Mouse (Mus musculus): ENCODE data around the gene Cd5. TPM values are rescaled to one million over a fixed set of nuclear protein-coding genes. Genes with fewer than 3 reads are reported as not detected.

The Cd5 gene
- total RNA-seq, 2 experiments from 2014 or later: 0.20 TPM; not detected in 1

DNA sequence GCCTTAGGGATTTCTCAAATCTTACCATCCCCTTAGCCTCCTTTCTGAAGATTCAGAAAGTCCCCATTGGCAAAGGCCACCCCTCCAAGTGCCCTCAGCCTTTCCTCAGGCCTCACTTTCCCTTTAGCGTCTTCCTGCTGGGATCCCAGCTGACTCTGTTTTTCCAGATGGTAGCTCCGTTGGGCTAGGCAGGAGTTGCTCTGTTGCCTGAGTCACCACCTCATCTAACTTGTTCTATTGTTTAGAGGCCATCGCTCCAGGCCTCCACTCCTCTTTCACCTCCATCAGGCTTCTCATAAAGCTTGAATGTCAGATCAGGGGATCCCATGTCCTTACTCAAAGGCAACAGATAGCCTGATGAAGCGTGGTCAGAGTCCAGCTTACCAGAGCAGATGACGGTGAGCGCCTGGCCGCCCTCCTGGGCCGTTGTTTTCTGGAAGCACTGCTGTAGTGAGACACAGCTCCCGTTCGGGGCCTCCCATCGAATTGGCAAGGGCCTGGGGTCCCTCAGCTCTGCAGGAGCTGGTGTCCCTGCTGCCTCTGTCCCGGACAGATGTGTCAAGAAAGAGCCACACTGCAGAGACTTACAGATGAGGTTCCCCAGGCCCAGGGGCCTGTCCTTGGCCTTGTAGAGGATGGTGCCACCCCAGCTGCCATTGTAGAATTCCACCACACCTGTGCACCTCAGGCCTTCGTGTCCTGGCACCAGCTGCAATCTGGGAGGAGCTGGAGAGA lies 14.0 kb downstream of the Cd5 start:
- DNase-seq: no peak

DNA sequence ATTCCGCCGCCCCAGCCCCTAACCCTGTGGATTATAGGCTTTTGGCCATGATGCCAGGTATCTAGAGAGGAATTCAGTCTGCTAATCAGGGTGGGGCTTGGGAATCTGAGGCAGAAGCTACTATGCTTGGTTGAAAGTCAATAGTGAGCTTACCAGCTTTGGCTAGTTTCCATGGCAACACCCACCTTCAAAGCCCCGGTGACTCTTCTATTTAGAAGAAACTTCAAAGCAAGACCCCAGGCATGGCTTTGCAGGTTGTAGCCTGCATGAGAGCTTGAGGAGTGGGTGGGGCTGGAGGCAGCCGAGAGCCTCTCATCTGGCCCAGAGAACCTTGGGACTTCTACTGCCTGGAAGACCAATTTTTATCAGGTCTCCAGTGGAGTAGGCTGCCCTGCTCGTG lies 15.2 kb downstream of the Cd5 start:
- DNase-seq: no peak

DNA sequence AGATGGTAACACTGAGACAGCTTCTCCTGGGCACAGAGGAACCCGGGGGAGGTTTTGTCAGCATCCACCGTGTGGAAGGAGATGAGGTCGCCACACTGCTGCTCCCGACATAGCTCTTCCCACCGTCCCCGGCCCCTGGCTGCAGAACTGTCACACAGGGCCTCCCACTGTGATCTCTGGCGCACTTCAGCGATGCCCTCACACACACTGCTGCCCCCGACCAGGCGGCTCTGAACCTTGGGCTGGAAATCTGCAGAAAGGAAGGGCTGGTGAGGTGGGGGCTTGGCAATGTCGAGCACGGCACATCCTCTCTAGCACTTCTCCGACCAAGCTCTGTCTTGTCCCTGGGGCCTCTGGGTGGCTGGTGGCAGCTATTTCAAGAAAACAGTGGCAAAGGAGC lies 15.7 kb downstream of the Cd5 start:
- no peak for DNase-seq

DNA sequence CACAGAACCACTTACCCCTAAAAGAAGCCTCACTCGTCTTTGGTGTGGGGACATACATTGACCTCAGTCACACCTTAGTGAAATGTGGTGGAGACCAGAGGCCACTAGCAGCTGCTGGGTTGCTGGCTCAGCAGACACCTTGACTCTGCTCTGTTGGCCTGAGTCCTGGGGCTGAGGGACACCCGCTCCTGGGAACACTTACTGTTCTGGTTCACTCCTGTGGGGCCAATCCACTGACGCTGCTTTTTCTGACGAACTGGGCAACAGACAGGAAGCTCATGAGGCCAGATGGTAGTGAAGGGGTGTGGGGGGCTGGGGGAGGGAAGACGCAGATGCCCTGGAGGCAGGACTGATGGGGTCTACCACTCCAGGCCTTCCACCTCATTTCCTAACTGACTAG lies 17.7 kb downstream of the Cd5 start:
- DNase-seq: no peak

DNA sequence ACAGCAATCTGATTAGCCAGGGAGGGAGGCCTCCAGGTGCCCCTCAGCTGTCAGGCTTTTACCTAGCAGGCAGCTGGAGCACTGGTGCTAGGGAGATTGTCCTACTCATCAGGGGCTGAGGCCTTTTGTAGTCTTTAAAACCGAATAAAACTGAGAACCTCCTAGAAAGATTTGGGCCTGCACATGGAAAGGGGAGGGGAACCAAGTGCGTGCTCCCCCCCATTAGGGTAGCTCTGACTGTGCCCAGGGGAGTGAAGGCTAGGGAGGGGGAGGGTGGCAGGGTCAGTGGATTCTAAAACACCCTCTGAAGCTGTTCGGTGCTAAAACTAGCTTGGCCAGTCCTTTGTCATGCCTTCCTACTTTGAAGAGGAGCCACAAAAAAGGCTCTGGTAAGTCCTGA lies 18.3 kb downstream of the Cd5 start:
- DNase-seq: no peak

DNA sequence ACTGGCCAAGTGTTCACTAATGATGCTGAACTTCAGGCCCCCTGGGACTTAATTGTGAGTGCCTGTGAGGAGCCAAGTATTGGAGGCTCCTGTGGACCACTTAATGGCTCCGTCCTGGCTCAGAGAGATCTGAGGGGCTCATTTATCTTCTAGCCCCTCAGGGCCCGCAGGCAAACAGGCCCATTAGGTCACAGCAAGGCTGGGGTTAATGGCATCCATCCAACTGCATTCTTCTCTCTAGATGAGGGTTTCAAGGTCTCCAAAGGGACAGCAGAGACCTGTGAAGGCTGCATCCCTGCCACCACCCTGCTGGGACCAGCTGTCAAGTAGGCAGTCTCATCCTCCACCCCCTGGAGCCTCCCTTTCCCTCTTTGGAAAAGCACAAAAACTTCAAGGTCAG lies 19.1 kb downstream of the Cd5 start:
- peak in 1 of 2 experiments; percentile 15 for DNase-seq

DNA sequence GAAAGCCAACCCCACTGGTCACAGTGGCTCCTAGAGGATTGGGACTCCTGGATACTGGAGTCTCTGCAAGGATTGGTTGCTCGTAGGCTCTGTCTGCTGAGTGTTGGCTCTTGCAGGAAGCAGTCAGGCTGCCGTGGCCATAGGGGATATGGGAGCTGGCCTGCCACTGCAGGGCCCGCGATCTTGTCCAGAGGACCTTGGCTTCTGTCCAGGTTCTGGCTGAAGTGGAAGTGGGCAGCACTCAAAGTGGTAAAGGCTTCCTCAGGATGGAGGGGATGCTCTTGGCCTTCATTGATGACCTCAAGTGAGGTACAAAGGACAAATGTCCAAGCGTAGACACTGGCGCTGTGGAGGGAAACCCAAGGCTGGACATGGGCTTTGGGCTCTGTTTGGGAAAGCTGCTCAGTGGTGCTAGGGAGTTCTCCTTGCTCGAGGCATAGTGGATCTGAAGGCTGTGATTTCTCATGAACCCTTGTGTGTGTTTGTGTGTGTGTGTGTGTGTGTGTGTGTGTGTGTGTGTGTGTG lies 20.5 kb downstream of the Cd5 start:
- DNase-seq: peak; percentile 44 to 55

DNA sequence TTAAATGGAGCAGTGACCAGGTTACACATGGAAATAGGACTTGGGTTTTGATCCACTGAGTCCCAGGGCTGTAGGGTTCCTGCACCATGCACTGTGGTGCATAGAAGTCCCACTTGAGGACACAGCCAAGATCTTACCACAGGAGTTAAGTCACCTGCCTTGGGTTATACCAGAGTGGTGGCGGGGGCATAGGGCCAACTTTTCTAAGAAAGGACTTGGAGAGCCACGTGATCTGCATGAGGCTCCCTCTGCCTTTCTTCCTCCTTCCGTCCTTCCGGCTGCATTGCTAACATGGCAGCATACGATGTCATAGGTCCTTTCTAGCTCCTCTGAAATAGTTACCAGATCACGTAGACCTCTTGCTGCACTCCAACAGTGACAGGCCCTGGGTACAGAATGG lies 23.3 kb downstream of the Cd5 start:
- no peak for DNase-seq

DNA sequence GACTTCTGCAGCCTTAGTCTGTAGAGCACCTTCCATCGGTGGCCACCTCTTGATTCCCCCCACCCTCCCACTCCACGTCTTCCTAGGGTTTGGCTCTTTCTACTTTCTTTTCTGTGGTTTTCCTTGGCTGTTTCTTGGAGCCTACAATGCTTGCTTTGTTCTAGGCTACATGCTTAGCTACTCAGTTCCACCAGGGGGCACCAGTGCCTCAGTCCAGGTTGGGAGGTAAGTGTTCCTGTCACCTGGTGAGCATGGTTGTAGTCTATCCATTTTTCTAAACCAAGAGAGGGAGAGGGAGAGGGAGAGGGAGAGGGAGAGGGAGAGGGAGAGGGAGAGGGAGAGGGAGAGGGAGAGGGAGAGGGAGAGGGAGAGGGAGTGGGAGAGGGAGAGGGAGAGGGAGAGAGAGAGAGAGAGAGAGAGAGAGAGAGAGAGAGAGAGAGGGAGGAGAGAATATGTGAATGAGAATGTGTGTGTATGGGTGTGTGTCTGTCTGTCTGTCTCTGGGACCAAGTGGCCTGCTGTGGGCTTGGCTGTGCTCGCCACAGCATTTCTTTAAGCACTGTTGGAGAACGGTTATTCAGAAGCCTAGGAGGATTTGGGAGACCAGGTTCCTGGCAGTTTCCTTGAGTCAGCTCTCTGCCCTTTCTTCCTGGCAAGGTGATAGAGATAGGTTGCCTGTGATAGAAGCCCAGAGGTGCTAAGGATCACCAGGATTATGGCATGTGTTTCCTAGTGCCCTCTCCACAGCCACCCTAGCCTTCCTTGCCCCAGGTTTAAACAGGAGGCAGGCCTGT lies 23.9 kb downstream of the Cd5 start:
- DNase-seq: peak; percentile 72 to 81

DNA sequence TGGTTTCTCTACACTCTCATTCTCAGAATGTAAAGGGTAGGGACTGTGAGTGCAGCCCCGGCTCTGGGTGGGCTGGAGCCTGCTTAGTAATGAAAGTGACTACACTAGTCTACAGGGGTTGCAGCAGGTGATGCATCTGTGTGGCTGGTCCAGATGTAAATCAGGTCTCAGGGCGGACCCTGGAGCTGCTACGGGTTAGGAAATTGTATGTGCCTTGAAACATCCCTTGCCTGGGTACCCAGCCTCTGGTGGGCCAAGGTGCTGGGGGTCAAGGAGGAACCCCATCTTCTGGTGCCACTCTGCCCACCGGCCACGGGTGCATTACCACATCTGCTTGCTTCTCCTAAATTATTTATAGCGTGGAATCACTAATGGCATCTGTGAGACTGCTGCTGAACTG lies 24.6 kb downstream of the Cd5 start:
- DNase-seq: no peak

DNA sequence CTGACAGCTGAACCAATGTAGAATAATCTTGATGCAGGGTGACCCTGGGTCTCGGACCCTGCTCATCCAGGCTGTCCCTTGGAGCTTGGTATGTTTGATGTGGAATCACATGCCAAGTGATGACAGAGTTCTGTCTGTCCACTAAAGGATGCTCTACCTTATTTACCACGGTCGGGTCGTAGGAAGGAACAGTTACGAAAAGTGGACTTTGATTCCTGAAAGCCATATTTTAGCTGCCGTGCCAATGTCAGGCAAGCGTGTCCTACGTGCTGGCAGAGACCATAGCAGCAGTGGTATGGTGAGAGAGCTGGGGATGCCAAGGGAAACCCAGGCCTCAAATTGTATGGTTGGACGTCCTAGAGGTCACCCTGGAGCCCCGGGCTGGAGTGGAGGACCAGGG lies 25.3 kb downstream of the Cd5 start:
- DNase-seq: no peak

DNA sequence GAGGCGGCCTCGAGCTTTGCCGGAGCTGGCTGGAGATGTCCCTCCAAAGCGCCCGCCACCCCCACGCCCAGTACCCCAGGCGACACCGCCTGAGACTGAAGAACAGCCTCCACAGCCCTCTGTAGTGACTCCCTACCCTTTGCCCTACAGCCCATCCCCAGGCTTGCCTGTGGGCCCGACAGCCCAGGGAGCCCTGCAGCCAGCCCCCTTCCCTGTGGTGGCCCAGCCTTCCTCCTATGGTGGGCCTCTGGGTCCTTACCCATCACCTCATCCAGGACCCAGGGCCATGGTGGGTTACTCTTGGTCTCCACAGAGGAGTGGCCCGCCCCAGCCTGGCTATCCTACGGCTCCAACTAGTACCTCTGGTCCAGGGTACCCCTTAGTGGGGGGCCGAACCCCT lies 26.2 kb downstream of the Cd5 start:
- DNase-seq: no peak

DNA sequence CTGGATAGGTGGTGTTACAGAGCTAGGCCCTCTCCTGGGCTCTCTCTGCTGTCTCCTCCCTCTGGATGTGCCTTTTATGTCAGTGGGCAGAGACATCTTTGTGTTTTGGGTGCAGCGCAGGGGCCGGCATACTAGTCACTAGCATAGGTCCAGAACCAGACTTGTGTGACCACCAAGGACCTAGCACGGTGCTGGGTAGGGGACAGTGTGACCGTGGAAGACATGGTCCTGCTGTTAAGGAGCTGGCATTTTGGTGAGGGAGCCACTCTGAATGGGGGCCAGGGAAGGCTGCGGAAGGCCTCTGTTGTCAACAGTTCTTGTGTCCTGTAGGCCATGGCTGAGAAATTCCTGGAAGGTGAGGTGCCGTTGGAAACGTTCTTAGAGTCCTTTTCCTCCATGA lies 26.6 kb downstream of the Cd5 start:
- no peak for DNase-seq

DNA sequence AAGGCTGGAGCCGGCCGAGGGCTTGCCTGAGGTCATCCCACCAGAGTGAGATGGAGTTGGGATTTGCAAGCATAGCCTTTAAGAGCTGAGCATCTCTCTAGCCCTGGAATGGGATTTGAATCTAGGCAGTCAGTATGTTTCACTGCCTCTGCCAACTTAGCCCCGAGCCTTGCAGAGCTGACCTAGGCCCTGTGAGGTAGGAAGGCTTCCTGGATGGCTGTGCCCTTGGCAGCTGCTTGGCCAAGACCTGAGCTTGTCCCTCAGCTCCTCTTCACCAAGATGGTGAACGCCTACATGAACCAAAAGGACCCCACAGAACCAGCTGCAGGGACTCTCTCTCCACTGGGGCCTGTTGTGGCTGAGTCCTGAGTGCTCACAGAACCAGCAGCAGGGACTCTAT lies 28.1 kb downstream of the Cd5 start:
- no peak for DNase-seq

DNA sequence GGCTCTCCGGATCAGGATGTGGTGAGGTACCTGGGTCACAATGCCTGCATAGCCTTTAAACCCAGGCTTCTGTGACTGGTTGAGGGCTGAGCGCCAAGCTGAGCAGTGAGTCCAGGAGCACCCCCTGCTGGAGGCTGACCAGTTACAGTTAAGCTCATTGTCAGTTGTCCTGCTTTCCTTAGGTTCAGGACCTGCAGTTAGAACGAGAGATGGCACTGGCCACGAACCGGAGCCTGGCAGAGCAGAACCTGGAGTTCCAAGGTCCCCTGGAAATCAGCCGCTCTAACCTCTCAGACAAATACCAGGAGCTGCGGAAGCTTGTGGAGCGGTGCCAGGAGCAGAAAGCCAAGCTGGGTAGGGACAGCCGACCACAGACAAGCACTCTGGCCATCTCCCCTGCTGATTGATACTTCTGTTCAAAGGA lies 28.7 kb downstream of the Cd5 start:
- DNase-seq: peak; percentile 67 to 80

DNA sequence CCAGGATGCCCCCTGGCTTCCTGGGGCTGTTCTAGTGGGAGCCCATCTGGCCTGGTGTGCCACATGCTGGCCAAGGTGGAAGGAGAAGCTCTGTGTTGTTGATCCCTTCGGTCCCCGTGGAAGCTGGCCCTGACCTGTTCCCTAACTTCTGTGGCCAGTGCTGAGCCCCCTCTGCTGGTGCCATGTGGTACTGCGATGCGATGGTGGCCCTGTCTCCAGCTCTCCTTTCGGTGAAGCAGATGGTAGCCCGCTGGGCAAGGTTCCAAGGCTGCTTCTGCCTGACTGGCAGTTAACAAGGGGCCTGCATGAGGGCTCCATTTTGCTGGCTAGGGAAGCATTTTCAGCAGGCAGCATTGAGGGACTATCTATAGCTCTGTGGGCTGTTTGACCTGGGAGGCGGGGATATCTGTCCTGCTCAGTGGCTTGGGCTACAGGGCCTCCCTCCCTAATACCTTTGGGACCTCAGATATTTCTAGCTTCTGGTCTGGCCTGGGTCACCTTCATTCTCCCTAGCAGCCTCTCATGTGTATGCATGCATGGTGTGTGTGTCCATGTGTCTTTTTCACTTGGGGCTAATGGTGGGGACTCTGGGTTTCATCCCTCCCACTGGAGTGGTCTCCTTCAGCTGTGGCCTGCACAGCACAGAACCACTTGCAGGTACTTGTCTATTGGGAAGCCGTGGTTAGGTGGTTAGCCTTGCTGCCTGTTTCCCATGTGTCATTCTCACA lies 29.3 kb downstream of the Cd5 start:
- peak; percentile 95 to 96 for DNase-seq

DNA sequence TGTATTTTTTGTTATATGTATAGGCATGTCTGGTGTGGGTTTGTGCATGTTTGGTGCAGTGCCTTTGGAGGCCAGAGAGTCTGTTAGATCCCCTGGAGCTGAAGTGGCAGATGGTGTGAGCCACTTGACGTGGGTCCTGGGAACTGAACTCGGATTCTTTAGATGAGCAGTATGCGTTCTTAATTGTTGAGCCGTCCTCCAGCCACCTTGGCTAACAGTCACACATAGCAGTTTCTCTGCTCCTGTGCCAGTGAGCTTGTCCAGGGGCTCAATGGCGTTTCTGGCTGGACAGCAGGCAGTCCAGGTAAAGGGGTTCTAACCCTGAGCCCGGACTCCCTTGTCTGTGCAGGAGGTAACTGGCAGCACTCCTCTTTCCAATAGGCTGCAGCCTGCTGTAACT lies 29.9 kb downstream of the Cd5 start:
- DNase-seq: no peak

DNA sequence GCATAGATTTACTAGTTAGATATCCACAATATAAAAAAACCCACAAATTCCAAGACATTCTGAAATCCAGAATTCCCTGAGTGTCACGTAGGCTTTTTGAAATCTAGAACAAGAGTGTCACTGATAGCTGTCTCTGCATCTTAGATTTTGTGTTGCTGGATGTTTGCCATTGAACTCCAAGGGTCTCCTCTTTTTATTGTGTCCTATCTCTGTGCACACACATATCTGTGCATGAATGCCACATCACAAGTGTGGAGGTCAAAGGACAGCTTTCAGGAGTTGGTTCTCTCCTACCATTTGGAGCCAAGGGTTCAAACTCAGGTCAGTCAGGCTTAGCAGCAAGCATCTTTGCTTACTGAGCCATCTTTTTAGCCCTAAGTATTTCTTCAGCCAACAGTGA lies 30.9 kb downstream of the Cd5 start:
- DNase-seq: no peak

DNA sequence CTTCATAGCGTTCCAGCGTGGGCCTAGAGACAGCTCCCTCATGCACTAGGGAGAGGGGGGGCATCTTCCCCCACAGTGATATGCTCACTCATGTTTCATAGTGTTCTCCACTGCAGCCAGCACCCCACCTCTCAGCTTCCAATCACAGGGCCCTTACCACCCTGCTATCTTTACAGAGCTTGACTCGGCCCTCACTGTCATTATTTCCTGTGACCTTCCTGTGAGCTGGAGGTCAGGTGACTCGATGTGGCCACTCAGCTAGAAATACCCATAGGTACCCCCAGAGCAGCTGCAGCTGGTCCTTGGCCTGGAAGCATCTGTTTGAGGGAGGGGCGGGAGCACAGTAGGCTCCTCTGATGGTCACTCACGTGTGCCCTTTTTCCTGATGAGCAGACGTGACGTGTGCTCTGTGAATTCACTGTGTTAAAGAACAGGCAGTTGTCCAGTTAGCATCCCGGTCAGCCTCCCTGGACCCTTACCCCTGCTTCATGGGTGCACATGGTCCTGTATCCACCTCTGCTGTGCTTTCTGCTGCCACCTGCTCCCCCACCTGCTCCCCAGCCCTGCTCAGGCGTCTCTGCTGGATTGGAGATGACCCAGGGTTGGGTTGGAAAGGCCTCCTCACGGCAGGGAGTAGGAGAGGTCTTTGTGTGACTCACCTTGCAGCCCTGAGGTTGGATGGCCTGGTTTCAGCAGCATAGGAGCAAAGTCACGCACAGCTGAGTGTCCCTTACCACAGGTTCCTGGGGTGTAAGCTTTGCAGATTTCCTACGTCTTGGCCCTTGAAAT lies 31.5 kb downstream of the Cd5 start:
- DNase-seq: no peak

DNA sequence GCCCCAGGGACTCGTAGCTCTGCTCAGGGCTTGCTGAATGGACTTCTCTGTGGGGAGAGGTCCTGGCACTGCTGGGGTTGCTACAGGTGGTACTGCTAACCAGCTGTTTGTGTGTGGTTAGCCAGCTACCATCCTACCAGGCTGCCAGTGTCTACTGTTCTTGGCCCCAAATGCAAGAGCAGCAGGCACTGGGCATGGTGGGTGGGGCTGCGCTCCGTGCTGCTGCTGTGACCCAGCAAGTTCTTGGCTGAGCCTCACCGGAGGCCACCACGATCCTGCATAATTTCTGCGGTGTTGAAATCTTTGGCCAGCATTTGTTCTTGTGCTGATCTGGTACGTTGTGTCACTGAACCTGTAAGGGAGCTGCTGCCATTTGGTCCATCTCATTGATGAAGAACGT lies 35.3 kb downstream of the Cd5 start:
- peak; percentile 46 to 55 for DNase-seq

DNA sequence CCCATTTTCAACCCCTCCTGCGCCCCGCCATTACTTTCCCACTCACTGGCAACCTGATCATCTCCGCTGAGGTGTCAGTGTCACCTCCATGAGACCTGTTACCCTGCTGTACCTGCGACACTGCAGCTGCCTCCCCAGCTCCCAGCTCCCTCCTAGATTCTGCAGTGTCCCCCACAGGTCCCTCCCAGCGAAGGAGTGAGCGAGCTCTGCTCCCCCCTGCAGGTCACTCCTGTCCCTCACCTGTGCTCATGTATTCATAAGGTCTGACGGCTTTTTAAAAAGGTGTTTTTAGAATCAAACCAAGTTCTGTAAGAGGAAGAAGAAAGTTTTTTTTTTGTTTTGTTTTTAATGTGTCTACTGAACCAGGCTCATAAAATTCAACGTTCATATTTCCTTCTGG lies 36.7 kb downstream of the Cd5 start:
- no peak for DNase-seq
